Mouse (Mus musculus) cerebellum, adult 11 months (tissue): ENCODE data around the gene Wbp2nl.
A peak's percentile ranks its signal among the peaks of the same experiment; 100 is the strongest.
"Not testable (repeated sequence)": the region's sequence is repeated elsewhere in the genome, so short reads cannot be mapped to it uniquely, and the experiment has no call there.

ENCODE experiments used
- DNase-seq: peaks from one replicate; pipeline ENCODE4 v3.0.0; 2022

Gene Wbp2nl

DNA sequence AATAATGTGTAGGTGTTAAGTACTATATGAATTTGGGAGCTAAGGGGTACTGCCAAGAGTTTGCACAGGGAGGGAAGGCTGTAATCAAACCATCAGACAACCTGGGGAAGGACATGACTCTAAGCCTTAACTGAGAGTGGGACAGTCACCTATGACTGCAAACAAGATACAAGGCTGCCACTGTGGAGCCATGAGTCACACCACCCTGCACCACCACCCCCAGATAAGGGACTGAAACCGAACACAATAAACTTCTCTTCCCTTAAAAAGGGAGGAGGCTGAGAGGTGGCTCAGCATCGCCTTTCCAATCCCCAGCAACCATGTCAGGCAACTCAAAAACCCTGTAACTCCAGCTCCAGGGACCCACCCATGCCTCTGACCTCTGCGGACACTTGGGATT, 52.7 kb downstream of the Wbp2nl start:
- DNase-seq, result no peak

DNA sequence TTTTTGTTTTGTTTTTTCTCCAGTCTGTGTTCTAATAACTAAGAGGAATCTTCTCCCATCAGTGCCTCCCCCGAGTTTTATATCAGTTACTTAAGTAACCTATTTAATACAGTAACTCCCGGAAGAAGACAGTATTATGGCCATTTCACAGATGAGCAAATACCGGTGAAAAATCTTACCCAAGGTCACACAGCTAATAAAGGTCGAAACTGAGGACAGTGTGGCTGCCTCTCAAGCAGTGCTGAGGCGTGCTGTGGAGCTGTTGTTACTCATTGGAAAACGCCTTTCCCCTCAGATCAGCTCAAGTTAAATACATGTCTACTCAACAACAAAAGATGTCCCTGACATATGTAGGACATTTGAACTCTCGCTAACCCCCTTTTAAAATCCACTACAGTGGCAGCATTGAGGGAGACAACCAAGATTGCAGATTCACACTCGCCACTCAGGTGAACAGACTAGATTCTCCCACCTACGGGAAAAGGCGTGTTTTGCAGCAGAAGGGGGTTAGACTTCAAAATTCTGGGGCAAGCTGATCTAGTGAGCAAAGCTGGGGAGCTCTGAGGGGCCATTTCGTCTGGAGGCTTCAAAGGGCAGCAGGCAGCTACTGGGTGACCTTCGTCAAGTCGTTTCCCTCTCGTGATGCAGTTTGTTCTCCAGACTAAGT, 54.5 kb downstream of the Wbp2nl start:
- DNase-seq, result no peak

DNA sequence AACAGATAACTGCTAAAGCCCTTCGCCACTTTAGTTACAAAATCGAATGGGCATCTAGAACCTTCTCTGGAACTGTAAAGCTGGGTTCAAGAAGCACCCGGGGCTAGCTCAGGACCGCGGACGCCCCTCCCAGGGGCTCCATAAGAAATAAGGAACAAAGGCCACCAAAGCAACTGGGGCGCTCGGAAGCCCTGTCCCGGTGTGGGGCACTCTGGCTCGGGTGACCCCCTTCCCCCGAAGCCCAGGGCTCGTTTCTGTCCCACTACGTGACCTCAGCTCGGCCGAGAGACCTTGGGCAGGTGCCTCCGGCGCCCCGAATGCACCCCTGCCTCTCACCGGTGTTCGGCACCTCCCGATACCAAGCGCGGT, 55.0 kb downstream of the Wbp2nl start:
- DNase-seq, result no peak

DNA sequence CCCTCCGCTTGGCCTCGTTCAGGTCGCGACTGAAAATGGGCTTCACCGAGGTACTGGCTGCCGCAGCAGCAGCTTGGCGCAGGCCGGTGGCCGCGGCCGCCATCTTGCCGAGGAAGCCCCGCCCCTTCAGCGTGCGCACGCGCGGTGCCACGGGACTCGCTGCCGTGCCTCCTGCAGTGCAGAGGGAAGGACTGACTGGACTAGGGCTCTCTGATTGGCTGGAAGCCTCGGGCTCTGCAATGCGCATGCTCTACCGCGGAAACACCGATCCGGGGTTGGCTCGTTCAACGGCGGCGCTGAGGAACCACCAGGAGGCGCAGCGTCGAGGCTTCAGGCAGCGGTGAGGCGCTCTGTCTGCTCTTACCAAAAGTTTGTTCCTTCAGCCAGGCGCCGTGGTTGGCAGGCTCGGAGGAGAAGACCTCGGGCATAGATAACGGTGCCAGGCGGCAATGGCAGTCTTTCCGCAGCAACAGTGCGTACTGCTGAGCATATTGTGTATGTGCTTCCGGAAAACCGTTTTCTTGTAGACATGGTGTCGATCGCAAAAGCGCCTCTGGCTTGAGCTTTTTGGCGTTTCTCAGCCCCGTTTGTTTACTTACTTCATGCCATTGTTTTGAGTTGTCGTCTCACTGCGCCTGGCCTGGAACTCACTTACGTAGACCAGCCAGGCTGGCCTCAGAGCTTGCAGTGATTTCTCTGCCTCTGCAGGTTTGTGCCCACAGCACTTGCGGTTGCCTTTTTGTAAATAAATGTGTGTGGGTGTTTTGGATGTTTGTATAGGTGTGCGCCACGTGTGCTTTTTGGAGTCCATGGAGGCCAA, 55.6 kb downstream of the Wbp2nl start, which contains the start of gene Ndufa6:
Ndufa6 (minus strand) TSS at position 197 of the 820 bp plus-strand sequence.
- peak; percentile 97 for DNase-seq

DNA sequence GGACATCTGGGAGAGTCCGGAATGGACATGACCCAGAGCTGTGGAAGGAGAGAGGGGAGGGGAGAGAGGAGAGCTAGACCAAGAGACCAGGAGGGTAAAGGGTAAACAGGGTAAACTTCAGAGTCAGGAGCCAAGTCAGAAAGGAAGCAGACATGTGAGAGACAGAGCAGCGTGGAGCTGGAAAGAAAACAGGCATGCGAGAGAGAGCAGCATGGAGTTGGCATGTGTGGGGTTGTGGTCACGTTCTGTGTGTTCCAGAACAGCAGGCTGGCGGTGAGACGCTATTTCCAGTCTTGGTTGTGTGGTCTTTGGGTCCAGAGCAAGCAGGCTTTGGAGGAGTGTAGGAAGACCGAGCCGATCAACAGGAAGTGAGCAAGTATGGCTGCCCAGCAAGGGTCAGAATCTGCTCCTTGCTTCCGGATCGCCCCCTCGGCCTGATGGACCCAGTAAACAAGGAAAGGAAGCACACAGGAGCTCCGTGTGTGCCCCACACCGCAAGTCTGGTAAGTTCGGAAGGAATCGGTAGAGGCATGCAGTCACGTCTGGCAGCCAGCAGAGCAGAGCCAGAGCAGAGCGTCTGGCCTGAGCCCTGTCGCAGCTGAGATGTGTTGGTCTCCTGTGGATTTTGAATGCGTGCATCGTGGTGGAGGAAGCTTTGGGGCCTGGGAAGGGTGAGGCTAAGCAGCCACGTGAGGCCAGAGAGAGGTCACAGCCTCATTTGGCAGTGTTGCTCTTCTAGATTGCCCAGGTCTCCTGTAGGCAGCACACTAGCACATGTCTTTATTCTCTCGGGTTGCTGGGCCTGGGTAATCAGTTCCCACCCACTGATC, 59.9 kb downstream of the Wbp2nl start:
- no peak for DNase-seq

DNA sequence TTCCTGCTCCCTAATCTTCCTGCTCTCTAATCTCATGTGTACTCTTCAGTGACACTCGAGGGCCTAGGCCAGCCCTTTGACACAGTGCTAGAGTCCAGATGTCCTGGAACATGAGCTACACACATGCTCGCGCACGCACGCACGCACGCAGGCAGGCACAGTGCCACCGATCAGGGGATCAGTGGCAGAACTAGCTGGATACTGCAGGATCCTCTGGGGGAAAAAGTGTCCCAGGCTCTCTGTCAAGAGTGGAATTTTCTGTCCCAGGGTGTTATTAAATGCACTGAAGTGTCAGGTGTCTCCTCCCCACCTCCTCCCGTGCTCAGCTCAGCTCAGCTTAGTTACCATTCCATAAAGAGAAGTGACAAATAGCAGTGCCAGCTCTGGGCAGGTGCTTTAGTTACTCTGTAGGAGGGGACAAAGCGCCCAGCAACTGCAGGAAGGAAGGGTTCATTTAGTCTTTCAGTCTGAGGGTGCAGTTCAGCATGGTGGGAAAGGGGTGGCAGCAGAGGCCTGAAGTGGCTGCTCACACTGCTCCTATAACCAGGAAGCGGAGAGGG, 62.8 kb downstream of the Wbp2nl start:
- peak; percentile 1 for DNase-seq

DNA sequence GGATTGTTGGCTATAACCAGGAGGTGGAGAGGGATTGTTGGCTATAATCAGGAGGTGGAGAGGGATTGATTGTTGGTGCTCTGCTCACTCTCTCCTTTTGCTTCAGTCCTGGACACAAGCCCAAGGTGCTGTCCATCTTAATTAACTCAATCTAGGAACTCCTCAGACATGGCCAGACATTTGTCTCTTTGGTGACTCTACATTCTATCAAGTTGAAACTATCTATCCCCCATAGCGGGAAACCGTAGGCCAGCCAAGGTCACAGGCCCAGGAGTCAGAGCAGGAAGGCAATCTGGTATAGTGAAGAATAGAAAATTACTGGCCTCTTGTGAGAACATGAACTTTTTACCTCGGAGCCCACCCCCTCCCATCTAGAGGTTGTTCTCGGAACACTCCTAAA, 63.5 kb downstream of the Wbp2nl start:
- peak; percentile 0 for DNase-seq

DNA sequence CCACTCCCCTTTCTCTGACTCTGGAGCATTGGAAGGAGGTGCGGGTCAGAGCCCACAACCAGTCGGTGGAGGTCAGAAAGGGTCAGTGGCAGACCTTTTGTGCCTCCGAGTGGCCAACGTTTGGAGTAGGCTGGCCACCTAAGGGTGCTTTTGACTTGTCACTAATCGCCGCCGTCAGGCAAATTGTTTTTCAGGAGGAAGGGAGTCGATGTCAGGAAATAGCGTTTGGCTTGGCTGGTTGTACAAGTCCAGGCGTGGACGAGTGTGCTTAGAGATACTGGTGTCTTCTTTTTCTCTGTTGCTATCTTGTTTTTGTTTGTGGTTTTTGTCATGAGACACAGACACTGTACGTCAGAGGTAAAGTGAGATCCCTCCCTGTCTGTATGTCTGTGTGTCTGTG, 65.0 kb downstream of the Wbp2nl start:
- DNase-seq, result not testable (repeated sequence)
